Mouse (Mus musculus) limb, embryonic 10.5 days (tissue): ENCODE data around the gene Anxa8. TPM values are rescaled to one million over a fixed set of nuclear protein-coding genes. Genes with fewer than 3 reads are reported as not detected.

ENCODE experiments used
- DNase-seq: peaks from one replicate; pipeline ENCODE4 v3.0.0-alpha.2; 2017; ENCODE audit warnings: low spot score
- H3K27ac ChIP-seq: fragments of 300-500 bp; sonication (generic); 2 replicates; pipeline ENCODE4 v1.5.1; 2016; ENCODE audit warnings: mild to moderate bottlenecking
- H3K27me3 ChIP-seq: fragments of 300-500 bp; sonication (generic); 2 replicates; pipeline ENCODE4 v1.6.1; 2016; ENCODE audit warnings: low read depth, mild to moderate bottlenecking; ENCODE audit not compliant: poor library complexity, severe bottlenecking
- H3K36me3 ChIP-seq: fragments of 300-500 bp; sonication (generic); 2 replicates; pipeline ENCODE4 v1.6.1; 2016; ENCODE audit warnings: mild to moderate bottlenecking, moderate library complexity
- H3K4me1 ChIP-seq: fragments of 300-500 bp; sonication (generic); 2 replicates; pipeline ENCODE4 v1.6.1; 2016
- H3K4me3 ChIP-seq: fragments of 300-500 bp; sonication (generic); 2 replicates; pipeline ENCODE4 v1.5.1; 2016; ENCODE audit warnings: mild to moderate bottlenecking, moderate library complexity
- H3K9me3 ChIP-seq: fragments of 300-500 bp; sonication (generic); replicated peaks from 2 replicates; pipeline ENCODE4 v1.6.1; 2016; ENCODE audit warnings: mild to moderate bottlenecking
- WGBS: fragments of 180-500 bp; shearing (Covaris S2); methylation state at CpG from one replicate; pipeline ENCODE4 v1.1.7; 2016; 5-methylcytosine and 5-hydroxymethylcytosine counted together
- polyA plus RNA-seq: library from polyadenylated mRNA; unstranded; fragments of >200 nt; fragmentation: Nextera tagmentation; extraction: Ambion mirVana; gene quantifications from 2 replicates; pipeline ENCODE4 v1.2.1, GENCODE M21; 2016

Gene Anxa8
- polyA plus RNA-seq, 1 experiment from 2014 or later: 0.70 TPM

- H3K4me1 ChIP-seq: 0 out of 2 replicates have a peak, but pooled peaks cover 6% of the 10 kb centered on the region
- H3K9me3 ChIP-seq: no peaks in the 10 kb centered on the region
- no peak for DNase-seq
- no peaks in the 10 kb centered on the region for H3K27me3 ChIP-seq
- 84% methylated on average over 5 of the region's 5 CpGs for WGBS
- H3K4me3 ChIP-seq: no peak overlapping the region
- no peak overlapping the region for H3K27ac ChIP-seq
- no peaks in the 10 kb centered on the region for H3K36me3 ChIP-seq
Observed at GRCm38 (mm10) chr14:34091475-34091874, 5.7 kb downstream of the Anxa8 start.

- 0 out of 2 replicates have a peak, but pooled peaks cover 6% of the 10 kb centered on the region for H3K4me1 ChIP-seq
- no peak overlapping the region for H3K27ac ChIP-seq
Observed at GRCm38 (mm10) chr14:34092856-34093255, 7.1 kb downstream of the Anxa8 start.

GRCm38 (mm10) chr14:34096161-34096560 lies 10.4 kb downstream of the Anxa8 start:
- DNase-seq: no peak
- Histone ChIP-seq H3K27ac (no peak overlapping the region), H3K4me1 (0 out of 2 replicates have a peak, but pooled peaks cover 6% of the 10 kb centered on the region), H3K9me3 (no peaks in the 10 kb centered on the region), H3K4me3 (no peak overlapping the region), H3K36me3 (no peaks in the 10 kb centered on the region), H3K27me3 (no peaks in the 10 kb centered on the region)
- WGBS: 85% methylated on average over 5 of the region's 5 CpGs

More at GRCm38 (mm10) chr14:34092856-34093255, 7.1 kb downstream of the Anxa8 start:
- Histone ChIP-seq H3K27me3 (no peaks in the 10 kb centered on the region), H3K9me3 (no peaks in the 10 kb centered on the region), H3K4me3 (no peak overlapping the region), H3K36me3 (no peaks in the 10 kb centered on the region)
- no peak for DNase-seq
- 83% methylated on average over 1 of the region's 1 CpGs for WGBS

GRCm38 (mm10) chr14:34102601-34103000 lies 16.8 kb downstream of the Anxa8 start, which contains the start of gene A630023A22Rik:
Gene A630023A22Rik (minus strand): TSS chr14:34102754.
- 85% methylated on average over 5 of the region's 5 CpGs for WGBS
- no peaks in the 10 kb centered on the region for H3K4me1 ChIP-seq
- H3K36me3 ChIP-seq: no peaks in the 10 kb centered on the region
- no peak within 1 kb of the TSS for H3K4me3 ChIP-seq
- no peaks in the 10 kb centered on the region for H3K9me3 ChIP-seq
- peaks cover 7% of the 10 kb centered on the region; the same call in 1 of the 2 replicates for H3K27me3 ChIP-seq
- H3K27ac ChIP-seq: no peak within 1 kb of the TSS
- no peak for DNase-seq

- Histone ChIP-seq H3K4me3 (no peak overlapping the region), H3K9me3 (no peaks in the 10 kb centered on the region), H3K27me3 (peaks cover 7% of the 10 kb centered on the region; the same call in 1 of the 2 replicates), H3K36me3 (no peaks in the 10 kb centered on the region), H3K4me1 (no peaks in the 10 kb centered on the region), H3K27ac (no peak overlapping the region)
- 69% methylated on average over 3 of the region's 3 CpGs for WGBS
- DNase-seq: no peak
Observed at GRCm38 (mm10) chr14:34103855-34104254, 18.1 kb downstream of the Anxa8 start.

- no peaks in the 10 kb centered on the region for H3K9me3 ChIP-seq
- no peaks in the 10 kb centered on the region for H3K36me3 ChIP-seq
- no peak overlapping the region for H3K27ac ChIP-seq
- peak; percentile 66 for DNase-seq
- H3K4me1 ChIP-seq: no peaks in the 10 kb centered on the region
- H3K27me3 ChIP-seq: peaks cover 7% of the 10 kb centered on the region; the same call in 1 of the 2 replicates
- WGBS: 27% methylated on average over 8 of the region's 8 CpGs
- H3K4me3 ChIP-seq: no peak overlapping the region
Observed at GRCm38 (mm10) chr14:34104892-34105291, 19.1 kb downstream of the Anxa8 start.

- no peak overlapping the region for H3K27ac ChIP-seq
- peaks cover 7% of the 10 kb centered on the region; the same call in 1 of the 2 replicates for H3K27me3 ChIP-seq
- no peaks in the 10 kb centered on the region for H3K9me3 ChIP-seq
- no peaks in the 10 kb centered on the region for H3K4me1 ChIP-seq
- peak; percentile 58 for DNase-seq
- no peaks in the 10 kb centered on the region for H3K36me3 ChIP-seq
- H3K4me3 ChIP-seq: no peak overlapping the region
- 57% methylated on average over 12 of the region's 12 CpGs for WGBS
Observed at GRCm38 (mm10) chr14:34106389-34107062, 20.7 kb downstream of the Anxa8 start.

GRCm38 (mm10) chr14:34107594-34107993 lies 21.8 kb downstream of the Anxa8 start:
- H3K27me3 ChIP-seq: peaks cover 7% of the 10 kb centered on the region; the same call in 1 of the 2 replicates
- H3K4me1 ChIP-seq: no peaks in the 10 kb centered on the region
- H3K27ac ChIP-seq: no peak overlapping the region
- no peak overlapping the region for H3K4me3 ChIP-seq
- H3K36me3 ChIP-seq: no peaks in the 10 kb centered on the region
- DNase-seq: no peak
- no peaks in the 10 kb centered on the region for H3K9me3 ChIP-seq
- 89% methylated on average over 4 of the region's 4 CpGs for WGBS

GRCm38 (mm10) chr14:34114311-34114710 lies 28.5 kb downstream of the Anxa8 start:
- 85% methylated on average over 4 of the region's 4 CpGs for WGBS
- no peak overlapping the region for H3K4me3 ChIP-seq
- no peak overlapping the region for H3K27ac ChIP-seq
- no peaks in the 10 kb centered on the region for H3K4me1 ChIP-seq
- H3K9me3 ChIP-seq: no peaks in the 10 kb centered on the region
- H3K36me3 ChIP-seq: no peaks in the 10 kb centered on the region
- H3K27me3 ChIP-seq: no peaks in the 10 kb centered on the region
- no peak for DNase-seq

GRCm38 (mm10) chr14:34119046-34119723 lies 33.4 kb downstream of the Anxa8 start:
- no peaks in the 10 kb centered on the region for H3K27me3 ChIP-seq
- H3K4me3 ChIP-seq: no peak overlapping the region
- 82% methylated on average over 7 of the region's 7 CpGs for WGBS
- no peak overlapping the region for H3K27ac ChIP-seq
- DNase-seq: no peak
- no peaks in the 10 kb centered on the region for H3K4me1 ChIP-seq
- no peaks in the 10 kb centered on the region for H3K9me3 ChIP-seq
- no peaks in the 10 kb centered on the region for H3K36me3 ChIP-seq

- no peak overlapping the region for H3K27ac ChIP-seq
- DNase-seq: no peak
- WGBS: 86% methylated on average over 12 of the region's 12 CpGs
- no peaks in the 10 kb centered on the region for H3K27me3 ChIP-seq
- H3K4me1 ChIP-seq: no peaks in the 10 kb centered on the region
- H3K9me3 ChIP-seq: no peaks in the 10 kb centered on the region
- H3K36me3 ChIP-seq: no peaks in the 10 kb centered on the region
- H3K4me3 ChIP-seq: no peak overlapping the region
Observed at GRCm38 (mm10) chr14:34120016-34120910, 34.5 kb downstream of the Anxa8 start.

GRCm38 (mm10) chr14:34120923-34121351 lies 35.2 kb downstream of the Anxa8 start:
- no peaks in the 10 kb centered on the region for H3K36me3 ChIP-seq

More at GRCm38 (mm10) chr14:34120923-34121351, 35.2 kb downstream of the Anxa8 start:
- no peak for DNase-seq
- no peaks in the 10 kb centered on the region for H3K4me1 ChIP-seq
- no peak overlapping the region for H3K4me3 ChIP-seq
- H3K27me3 ChIP-seq: no peaks in the 10 kb centered on the region
- H3K27ac ChIP-seq: no peak overlapping the region
- 88% methylated on average over 3 of the region's 3 CpGs for WGBS
- H3K9me3 ChIP-seq: no peaks in the 10 kb centered on the region
